Mouse (Mus musculus) large intestine, adult 2 months (tissue): ENCODE results near the gene Ppp1r17. TPM values are rescaled to one million over a fixed set of nuclear protein-coding genes. Genes with fewer than 3 reads are reported as not detected.

ENCODE experiments used
- DNase-seq: peaks from one replicate; pipeline ENCODE4 v3.0.0-alpha.2; 2012; ENCODE audit warnings: low read depth, low spot score
- WGBS: fragments of 180-500 bp; shearing (Covaris S2); methylation state at CpG from one replicate; pipeline ENCODE4 v1.1.7; 2018; 5-methylcytosine and 5-hydroxymethylcytosine counted together
- polyA plus RNA-seq: library from polyadenylated mRNA; depleted of rRNA; stranded (reverse); fragments of >200 nt; gene quantifications from 2 replicates; pipeline ENCODE4 v1.2.3, GENCODE M21; 2012; rRNA removed

The Ppp1r17 gene
- polyA plus RNA-seq = not detected in 2 replicates

DNA sequence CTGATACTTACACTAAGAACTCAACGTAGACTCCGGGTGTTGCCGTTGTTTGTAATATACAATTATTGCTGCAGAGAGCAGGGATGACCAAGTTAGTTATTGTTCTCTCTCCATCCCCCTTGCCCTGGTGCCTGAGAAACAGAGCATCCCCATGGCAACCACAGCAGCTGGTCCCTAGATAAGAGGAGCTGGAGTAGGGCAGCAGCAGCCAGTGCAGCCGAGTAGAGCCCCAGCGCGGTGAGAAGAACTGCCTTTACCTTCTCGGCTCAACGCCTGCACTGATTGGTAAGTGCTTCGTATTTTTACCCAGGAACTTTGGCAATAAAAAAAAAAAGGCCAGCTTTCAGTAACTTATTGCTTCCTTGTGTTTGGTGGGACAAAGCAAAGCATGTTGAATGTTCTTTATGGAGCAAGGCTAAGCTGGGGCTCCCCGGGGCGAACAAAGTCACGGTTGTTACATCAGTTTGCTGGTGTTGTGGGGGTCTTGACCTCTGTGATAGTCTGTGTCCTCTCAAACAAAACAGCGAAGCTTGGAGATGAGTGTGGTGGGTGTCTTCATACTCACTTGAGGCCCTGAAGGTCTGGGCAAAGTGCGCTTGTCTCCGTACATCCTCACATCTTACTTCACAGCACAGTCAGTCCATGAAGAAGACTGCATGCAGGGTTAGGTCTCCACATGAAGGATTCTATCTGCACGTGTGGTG, at the start of gene Ppp1r17:
Ppp1r17 (plus strand) TSS at position 207 of the 704 bp plus-strand sequence.
- 72% methylated on average over 16 of the region's 16 CpGs for WGBS
- DNase-seq = no peak

DNA sequence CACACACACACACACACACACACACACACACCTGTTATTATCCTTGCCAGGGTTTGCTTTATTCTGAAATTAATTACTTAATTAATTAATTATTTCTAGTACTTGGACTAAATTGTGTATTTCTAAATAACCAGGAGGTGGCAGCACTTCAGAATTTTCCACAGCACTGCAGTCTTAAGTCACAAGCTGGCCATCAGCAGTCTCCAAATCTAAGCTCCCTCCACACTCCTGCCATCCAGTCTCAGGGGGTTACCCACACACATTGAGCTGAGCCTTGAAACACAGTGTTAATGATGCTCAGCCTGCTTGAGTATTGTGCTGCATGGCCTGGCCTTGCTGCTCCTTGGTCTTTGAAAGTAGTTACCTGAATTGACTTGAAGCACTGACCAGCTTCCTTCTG, 44.3 kb upstream of the Ppp1r17 start:
- DNase-seq = no peak

DNA sequence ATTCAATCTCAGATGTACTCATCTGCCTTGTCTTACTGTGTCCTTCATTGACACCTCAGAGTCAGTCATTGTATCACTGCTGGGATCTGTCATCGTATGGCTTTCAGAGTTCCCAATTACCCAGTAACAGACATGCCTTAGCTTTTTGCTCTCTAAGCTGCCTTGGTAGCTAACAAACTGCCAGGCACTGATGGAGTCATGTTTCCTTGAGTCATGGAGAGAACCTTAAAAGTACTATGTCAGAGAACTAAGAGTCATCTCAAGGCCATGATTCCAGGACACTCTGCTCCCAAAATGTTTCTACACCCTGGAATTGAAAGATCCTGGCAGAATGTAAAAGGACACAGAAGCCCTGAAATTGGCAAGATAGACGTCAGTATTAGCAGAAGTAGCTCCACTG, 37.5 kb upstream of the Ppp1r17 start:
- DNase-seq = no peak
- 67% methylated on average over 2 of the region's 2 CpGs for WGBS

DNA sequence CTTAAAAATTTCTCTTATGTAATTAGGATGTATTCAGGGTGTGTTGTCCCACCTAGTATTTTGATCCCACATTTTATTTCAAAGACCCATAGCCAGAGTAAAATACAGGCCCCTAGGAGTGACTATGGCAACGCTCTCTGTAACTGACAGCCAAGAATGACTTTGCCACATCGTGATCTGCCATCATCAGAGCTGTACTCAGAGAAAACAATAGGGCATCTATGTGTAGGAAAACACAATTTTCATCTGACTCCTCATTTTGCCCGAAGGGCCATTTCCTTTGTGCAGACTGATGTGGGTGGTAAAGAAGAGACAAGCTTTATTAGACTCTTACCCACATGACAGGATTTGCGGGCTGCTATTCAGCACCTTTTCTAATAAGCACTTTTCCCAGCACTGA, 8.6 kb upstream of the Ppp1r17 start:
- DNase-seq = no peak
- WGBS = 74% methylated on average over 4 of the region's 4 CpGs

DNA sequence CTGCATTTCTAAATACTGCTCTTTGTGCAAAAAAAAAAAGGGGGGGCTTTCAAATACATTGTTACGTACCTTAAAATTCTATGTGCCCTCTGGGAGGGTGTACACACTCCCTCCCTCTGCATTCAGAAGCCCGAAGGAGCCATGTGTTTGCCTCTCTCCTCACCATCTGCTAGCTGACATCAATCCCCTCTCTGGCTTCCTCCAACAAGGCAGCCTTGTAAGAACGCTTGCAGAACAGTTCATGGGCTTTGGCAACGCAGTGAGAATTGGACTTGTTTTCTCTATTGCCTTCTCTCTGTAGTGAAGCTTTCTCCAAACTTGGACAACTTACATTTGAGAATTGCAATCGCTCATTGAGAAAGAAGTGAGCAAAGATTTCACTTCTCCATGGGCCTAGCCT, 4.9 kb upstream of the Ppp1r17 start:
- DNase-seq = no peak
- 78% methylated on average over 5 of the region's 5 CpGs for WGBS

DNA sequence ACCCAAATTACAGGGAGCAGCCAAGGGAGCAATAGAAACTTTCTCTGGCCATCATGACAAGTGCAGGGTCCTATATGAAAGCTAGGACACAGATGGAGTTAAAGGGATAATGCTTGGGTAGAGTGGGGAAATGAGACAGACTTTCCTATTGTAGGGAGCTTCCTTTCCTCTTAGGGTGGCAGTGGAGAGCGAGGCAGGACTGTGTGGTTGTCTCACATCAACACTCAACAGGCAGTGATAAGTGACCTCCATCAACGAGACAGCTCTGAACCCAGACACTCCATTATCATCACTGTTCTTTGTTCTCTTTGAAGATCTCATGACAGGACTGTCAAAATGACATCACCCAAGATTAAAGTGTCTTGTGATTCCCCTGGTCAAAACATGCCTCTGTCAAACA, 2.3 kb downstream of the Ppp1r17 start:
- 57% methylated on average over 2 of the region's 2 CpGs for WGBS
- DNase-seq = no peak

DNA sequence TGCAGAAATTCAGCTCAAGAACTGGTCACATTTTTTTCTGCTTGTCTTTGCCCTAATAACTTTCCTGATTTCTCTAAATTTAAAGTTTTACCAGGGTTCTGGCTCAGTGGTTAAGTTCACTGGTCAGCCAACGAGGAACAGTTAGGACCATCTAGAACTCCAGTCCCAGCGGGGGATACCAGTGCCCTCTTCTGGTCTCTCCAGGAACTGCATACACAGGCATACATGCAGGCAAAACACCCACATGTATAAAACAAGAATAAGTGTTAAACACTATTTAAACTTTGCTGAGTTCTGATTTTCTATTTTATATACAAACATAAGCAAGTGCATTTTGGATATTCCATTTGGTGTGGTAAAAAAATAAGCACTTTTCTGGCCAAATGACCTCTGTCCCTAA, 8.2 kb downstream of the Ppp1r17 start:
- WGBS = 60% methylated on average over 2 of the region's 2 CpGs
- DNase-seq = no peak

DNA sequence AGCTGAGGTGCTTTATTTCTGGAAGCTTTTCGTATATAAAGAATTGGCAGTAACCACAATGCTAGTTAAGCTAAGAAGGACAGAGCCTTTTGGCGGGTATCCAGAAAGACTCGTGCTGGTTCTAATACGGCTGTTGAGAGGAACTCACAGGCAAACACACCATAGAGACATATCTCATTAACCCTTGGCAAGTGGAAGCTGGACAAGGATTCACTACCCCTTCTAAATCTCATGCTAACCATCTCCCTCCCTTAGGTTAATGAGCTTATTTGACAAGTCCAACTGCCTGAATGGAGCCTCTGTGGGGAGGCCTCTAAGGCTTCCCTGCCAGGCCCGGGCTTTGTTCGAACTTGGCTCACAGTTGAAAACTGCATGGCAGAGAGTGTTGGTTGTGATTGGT, 10.0 kb downstream of the Ppp1r17 start:
- no peak for DNase-seq
- WGBS = 63% methylated on average over 6 of the region's 6 CpGs

DNA sequence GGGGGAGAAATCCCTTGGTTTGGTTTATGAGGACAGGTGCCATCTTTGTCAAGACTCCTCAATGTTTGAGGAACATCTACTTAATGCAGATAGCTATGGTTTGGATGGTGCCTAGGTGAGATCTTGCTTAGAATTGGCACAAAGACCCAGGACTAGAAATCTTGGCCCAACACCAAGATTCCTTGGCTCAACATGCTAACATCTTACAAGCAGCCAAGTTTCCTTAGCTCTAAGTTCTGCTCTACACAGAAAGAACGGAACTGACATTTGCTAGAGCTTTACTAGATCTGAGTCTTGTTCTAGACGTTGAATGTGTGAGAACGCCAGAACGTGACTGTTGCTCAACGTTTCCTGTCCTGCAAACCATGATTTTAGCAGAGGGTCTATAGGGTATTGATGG, 10.7 kb downstream of the Ppp1r17 start:
- 71% methylated on average over 5 of the region's 5 CpGs for WGBS
- no peak for DNase-seq

DNA sequence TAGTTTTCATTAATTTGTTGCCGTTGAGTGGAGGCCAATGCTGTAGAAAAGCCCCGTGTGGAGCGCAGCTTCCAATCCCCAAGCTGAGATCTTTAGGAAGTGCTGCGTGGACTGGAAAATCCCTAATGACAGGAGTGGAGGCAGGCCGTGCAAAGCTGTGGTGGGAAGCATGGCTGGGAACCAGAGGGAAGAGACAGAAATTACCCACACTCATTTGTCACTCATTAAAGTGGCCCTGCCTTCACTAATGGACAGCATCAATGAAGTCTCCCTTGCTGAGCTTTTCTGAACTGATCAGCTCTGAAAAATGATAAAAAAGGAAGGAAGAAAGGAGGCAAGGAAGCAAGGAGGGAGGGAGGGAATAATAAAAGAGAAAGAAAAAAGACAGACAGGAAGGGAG, 12.7 kb downstream of the Ppp1r17 start:
- WGBS = 65% methylated on average over 5 of the region's 5 CpGs
- no peak for DNase-seq

DNA sequence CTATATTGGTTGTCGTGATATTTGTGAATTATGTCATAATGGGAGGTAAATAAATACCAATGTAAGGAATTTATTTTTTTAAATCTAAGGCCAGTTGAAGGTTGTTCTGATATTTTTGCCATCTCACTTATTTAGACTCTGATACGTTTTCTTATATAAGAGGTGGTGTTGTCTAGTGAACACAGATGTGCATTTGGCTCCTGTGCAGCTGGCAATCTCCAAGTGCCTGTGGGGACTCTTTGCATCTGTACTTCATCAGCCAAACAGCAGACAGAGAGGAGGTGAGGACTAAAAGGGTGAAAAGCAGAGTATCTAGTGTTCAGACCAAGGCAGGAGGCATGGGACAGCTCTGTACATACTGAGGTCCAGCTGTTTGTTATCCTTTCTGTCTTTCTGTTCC, 14.9 kb downstream of the Ppp1r17 start:
- WGBS = 71% methylated on average over 2 of the region's 2 CpGs
- DNase-seq = no peak

DNA sequence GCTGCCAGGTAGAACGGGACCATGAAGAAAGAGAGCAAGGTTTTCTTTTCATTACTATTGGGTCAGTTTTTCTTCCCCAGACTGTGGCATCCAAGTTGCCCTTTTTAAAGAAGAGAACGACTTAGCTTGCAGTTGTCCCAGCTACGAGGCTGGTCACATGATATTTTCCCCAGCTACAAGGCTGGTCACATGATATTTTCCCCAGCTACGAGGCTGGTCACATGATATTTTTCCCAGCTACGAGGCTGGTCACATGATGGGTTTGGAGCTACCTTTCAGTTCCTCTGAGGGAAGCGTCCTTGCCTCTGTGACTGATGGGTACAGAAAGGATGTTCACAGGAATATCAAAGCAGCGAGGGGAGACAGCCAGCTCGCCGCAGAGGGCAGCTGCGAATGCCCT, 17.8 kb downstream of the Ppp1r17 start:
- WGBS = 77% methylated on average over 10 of the region's 10 CpGs
- no peak for DNase-seq

DNA sequence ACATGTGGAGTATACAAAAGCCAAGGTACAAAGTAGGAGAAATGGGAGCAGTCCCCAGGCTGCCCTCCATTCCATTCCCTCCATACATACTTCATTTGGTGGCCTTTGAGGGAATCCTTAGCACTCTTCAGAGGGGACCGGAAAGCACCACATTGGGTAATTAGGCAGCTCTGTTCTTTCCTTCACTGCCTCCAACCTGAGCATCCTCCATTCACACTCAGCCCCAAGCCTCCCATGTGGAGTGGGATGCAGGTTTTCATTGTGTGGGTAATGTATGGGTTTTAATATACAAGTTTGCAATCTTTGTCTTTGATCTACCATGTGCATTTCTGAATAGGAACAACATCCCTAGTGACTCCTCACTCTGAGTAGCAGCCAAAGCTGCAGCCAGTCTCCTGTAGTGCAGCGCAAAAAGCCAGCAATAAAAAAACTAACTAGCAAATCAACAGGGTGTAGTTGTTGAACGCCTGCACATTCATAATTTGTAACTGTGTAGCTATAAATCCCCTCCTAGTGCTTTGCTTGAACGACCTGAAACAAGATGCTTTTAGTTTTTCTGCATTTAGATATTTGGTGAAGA, 22.3 kb downstream of the Ppp1r17 start:
- DNase-seq = no peak
- 53% methylated on average over 4 of the region's 4 CpGs for WGBS

DNA sequence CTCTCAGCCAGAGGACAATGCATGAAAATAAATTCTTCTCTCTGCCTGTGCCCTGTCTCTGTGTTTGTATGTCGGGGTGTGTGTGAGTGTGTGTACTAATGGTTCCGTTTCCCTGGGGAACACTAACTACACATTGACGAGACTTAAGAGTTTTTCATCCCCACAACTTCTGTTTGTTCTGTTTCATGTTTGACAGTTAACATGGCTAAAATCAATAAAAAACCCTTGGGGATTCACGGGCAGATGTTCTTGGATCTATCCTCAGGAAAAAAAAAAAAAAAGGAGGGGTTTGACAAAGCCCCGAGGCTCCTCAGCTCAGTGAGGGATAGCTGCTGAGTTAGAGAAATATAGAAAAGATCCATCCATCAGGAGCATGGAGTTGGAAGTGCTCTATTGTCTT, 27.0 kb downstream of the Ppp1r17 start:
- WGBS = 38% methylated on average over 5 of the region's 5 CpGs
- DNase-seq = no peak

DNA sequence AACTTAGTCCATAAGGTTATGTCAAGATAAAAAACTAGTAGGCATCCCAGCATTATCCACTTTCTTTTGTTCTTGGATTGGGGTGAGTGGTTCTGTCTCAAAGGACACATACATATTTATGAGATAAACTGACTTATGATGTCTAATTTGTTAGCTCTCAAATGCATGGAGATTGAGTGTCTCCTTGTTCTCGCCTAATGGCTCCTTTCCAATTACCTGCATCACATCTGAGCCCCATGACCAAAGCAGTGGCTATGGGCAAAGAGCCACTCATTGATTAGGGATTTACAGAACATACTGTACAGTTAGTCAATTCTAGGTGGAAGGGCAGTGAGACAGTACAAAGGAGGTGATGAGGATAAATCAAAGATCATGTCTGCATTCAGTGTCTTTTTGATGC, 27.4 kb downstream of the Ppp1r17 start:
- 83% methylated on average over 1 of the region's 1 CpGs for WGBS
- no peak for DNase-seq

DNA sequence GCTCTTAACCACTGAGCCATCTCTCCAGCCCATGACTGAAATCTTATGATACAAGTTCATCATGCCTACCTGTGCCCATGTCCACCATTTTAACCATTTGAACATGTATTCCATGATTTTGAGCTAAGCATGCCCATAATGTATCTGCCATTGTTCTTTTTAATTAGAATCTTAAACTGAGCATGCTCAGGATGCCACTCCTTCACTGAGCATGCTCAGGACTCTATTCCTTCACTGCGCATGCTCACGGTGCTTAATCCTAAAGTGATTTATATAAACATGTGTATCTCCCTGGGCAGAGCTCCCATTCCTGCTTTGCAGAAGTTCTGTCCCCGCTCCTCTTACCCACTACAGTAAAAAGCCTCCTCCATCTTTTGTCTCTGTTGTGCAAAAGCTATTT, 31.3 kb downstream of the Ppp1r17 start:
- 77% methylated on average over 3 of the region's 3 CpGs for WGBS
- DNase-seq = no peak

DNA sequence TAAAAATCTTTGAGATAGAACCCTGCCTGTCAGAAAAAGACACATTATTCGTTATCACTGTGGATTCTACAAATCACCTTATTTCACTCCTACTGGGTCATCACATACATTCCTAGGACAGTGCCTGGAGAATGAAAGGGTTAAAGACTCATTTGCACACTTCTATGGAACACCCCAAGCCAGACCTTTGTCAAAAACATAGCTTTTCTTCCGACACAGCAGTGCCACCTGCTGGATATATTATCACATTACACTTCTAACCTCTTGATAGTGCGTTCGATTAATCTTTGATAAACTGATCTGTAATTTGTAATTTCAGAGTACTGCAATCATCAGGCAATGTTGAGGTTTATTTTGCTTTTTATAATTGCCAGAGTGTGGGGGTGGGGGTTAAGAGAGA, 31.8 kb downstream of the Ppp1r17 start:
- 36% methylated on average over 4 of the region's 4 CpGs for WGBS
- peak; percentile 2 for DNase-seq

DNA sequence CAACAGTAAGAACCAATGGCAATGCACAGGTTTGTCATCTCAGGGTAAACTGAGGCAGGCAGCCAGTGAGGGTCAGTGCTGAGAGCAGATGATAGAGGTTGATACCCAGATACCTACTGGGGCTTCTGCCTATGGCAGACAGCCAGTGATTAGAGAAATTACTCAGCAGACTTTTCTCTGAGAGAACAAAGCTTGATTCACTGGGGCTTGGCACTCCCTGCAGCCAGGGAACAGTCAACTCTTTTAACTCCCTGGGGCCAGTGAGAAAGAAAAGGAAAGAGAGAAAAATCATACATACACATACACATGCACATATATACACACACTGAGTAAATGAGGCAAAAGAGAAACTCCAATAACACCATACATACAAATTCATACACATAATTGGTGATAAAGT, 46.4 kb downstream of the Ppp1r17 start:
- no peak for DNase-seq

DNA sequence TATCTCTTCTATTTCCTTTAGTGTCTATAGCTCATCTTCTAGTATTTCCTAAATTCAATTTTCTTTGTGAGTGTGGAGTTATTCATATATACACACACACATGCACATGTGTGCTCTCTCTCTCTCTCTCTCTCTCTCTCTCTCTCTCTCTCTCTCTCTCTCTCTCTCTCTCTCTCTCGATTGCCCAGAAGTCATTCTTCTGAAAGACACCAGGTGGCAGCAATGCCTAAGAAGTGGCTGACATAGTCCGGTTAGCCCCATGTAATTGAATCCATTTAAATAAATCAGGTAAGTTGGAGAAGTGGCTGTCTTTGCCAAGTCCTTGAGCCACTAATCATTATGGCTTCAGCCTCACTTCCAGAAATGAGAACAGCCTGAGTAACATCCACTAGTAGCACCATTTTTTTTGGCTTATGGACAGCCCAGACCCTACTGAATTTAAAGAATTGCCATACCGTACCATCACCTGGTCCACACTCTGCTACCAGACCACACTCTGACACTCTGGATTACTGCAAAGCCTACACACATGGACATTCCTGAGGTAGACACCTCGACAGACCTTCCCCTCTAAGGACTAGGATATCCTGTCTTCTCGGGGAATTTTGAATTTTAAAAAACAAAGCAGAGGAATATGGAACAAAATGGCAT, 49.5 kb downstream of the Ppp1r17 start:
- peak; percentile 1 for DNase-seq
- 36% methylated on average over 5 of the region's 5 CpGs for WGBS

DNA sequence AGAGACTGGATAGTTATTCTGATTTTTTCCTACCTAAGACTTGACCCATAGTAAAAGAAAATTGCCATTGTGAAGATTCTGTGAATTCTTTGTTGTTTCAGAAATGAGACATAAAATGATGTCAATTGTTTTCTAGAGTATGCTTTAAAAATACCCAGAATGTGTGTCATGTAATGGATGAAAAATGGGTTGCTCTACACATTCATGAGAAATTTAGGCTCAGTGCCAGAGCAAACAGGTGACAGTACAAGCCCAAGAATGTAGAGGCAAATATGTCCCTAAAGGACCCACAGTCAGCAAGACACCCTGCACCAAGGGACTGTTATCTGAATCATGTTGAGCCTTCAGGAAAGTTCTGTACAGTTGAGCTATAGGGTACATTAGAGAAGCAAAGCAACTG, 51.2 kb downstream of the Ppp1r17 start:
- DNase-seq = no peak

DNA sequence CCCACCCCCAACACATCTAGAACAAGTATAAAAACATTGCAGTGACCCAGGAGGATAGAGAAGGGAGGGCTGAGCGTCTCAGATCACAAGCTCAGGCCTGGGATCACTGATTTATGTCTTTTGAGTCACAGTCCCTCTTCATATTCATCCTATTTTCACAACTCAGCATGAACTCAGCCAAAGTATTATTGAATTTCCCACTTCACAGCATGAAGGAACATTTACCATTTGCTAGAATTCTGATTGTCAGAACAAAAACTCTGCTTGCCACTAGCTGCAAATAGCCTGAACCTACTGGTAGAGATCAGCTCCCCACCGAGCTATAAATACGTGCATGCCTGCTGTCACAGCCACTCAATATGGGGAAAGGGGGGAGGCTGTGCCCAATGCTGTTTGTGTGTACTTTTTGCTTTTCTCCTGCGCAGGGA, 59.1 kb downstream of the Ppp1r17 start:
- no peak for DNase-seq
- WGBS = 49% methylated on average over 4 of the region's 4 CpGs
